Mouse (Mus musculus): ENCODE data around the gene Gm28230. TPM values are rescaled to one million over a fixed set of nuclear protein-coding genes. Genes with fewer than 3 reads are reported as not detected.

Gene Gm28230
- polyA plus RNA-seq, 1 experiment from 2014 or later: 0.10 TPM

GRCm38 (mm10) chr2:74752431-74753174, 26.1 kb downstream of the Gm28230 start:
- H3K9me3 ChIP-seq (ENCODE audit: control insufficient read depth, low read depth, low read length): no peaks in the 10 kb centered on the region
- peaks cover 10% of the 10 kb centered on the region; the same call in 1 of the 2 replicates for H3K4me1 ChIP-seq (ENCODE audit: control insufficient read depth, insufficient read depth, low read length)
- 2% methylated on average over 44 of the region's 45 CpGs for WGBS
- H3K4me3 ChIP-seq (ENCODE audit: low read depth, low read length): peak overlapping the region; percentile 28
- no peak overlapping the region for H3K27ac ChIP-seq (ENCODE audit: low read length)
- no peak overlapping the region; the same call in 1 of the 2 replicates for H3K9ac ChIP-seq (replicated peaks; ENCODE audit: low read depth, low read length)
- peak overlapping the region; percentile 51 for H3K4me2 ChIP-seq (replicated peaks; ENCODE audit: low read depth, low read length)
- peaks cover 57% of the 10 kb centered on the region for H3K27me3 ChIP-seq (ENCODE audit: control insufficient read depth, insufficient read depth, low read length)
- ATAC-seq (ENCODE audit: insufficient number of reproducible peaks, insufficient read depth, low FRiP score, low read depth): 0 out of 2 replicates have a peak, but pooled peaks have one; percentile 51
- H3K36me3 ChIP-seq (ENCODE audit: control insufficient read depth, insufficient read depth, low read length): no peaks in the 10 kb centered on the region

GRCm38 (mm10) chr2:74753175-74753523, 26.6 kb downstream of the Gm28230 start:
- Histone ChIP-seq H3K27me3 (ENCODE audit: control insufficient read depth, insufficient read depth, low read length) (peaks cover 58% of the 10 kb centered on the region), H3K36me3 (ENCODE audit: control insufficient read depth, insufficient read depth, low read length) (no peaks in the 10 kb centered on the region), H3K4me1 (ENCODE audit: control insufficient read depth, insufficient read depth, low read length) (peaks cover 10% of the 10 kb centered on the region; the same call in 1 of the 2 replicates), H3K9ac (replicated peaks; ENCODE audit: low read depth, low read length) (no peak overlapping the region; the same call in 1 of the 2 replicates), H3K4me2 (replicated peaks; ENCODE audit: low read depth, low read length) (peak overlapping the region; percentile 51), H3K27ac (ENCODE audit: low read length) (no peak overlapping the region), H3K9me3 (ENCODE audit: control insufficient read depth, low read depth, low read length) (no peaks in the 10 kb centered on the region), H3K4me3 (ENCODE audit: low read depth, low read length) (peak overlapping the region; percentile 28)
- 5% methylated on average over 24 of the region's 25 CpGs for WGBS
- no peak; the same call in 1 of the 2 replicates for ATAC-seq (ENCODE audit: insufficient number of reproducible peaks, insufficient read depth, low FRiP score, low read depth)

- H3K4me3 ChIP-seq (ENCODE audit: low read depth, low read length): no peak overlapping the region
- peaks cover 57% of the 10 kb centered on the region for H3K27me3 ChIP-seq (ENCODE audit: control insufficient read depth, insufficient read depth, low read length)
- H3K4me2 ChIP-seq (replicated peaks; ENCODE audit: low read depth, low read length): no peak overlapping the region
- WGBS: 38% methylated on average over 5 of the region's 5 CpGs
- no peak overlapping the region for H3K27ac ChIP-seq (ENCODE audit: low read length)
- no peaks in the 10 kb centered on the region for H3K9me3 ChIP-seq (ENCODE audit: control insufficient read depth, low read depth, low read length)
- H3K4me1 ChIP-seq (ENCODE audit: control insufficient read depth, insufficient read depth, low read length): peaks cover 10% of the 10 kb centered on the region; the same call in 1 of the 2 replicates
- no peak for ATAC-seq (ENCODE audit: insufficient number of reproducible peaks, insufficient read depth, low FRiP score, low read depth)
- no peaks in the 10 kb centered on the region for H3K36me3 ChIP-seq (ENCODE audit: control insufficient read depth, insufficient read depth, low read length)
- H3K9ac ChIP-seq (replicated peaks; ENCODE audit: low read depth, low read length): no peak overlapping the region; the same call in 1 of the 2 replicates
Measured at GRCm38 (mm10) chr2:74753711-74754110, 27.2 kb downstream of the Gm28230 start.

GRCm38 (mm10) chr2:74760146-74760545, 33.6 kb downstream of the Gm28230 start:
- Histone ChIP-seq H3K9ac (replicated peaks; ENCODE audit: low read depth, low read length) (no peak overlapping the region), H3K36me3 (ENCODE audit: control insufficient read depth, insufficient read depth, low read length) (no peaks in the 10 kb centered on the region), H3K4me3 (ENCODE audit: low read depth, low read length) (no peak overlapping the region), H3K27me3 (ENCODE audit: control insufficient read depth, insufficient read depth, low read length) (peaks cover 56% of the 10 kb centered on the region), H3K9me3 (ENCODE audit: control insufficient read depth, low read depth, low read length) (no peaks in the 10 kb centered on the region), H3K4me2 (replicated peaks; ENCODE audit: low read depth, low read length) (no peak overlapping the region), H3K27ac (ENCODE audit: low read length) (no peak overlapping the region), H3K4me1 (ENCODE audit: control insufficient read depth, insufficient read depth, low read length) (peaks cover 10% of the 10 kb centered on the region; the same call in 1 of the 2 replicates)
- 8% methylated on average over 1 of the region's 1 CpGs for WGBS
- no peak for ATAC-seq (ENCODE audit: insufficient number of reproducible peaks, insufficient read depth, low FRiP score, low read depth)

- Histone ChIP-seq H3K4me3 (ENCODE audit: low read depth, low read length) (peak overlapping the region; percentile 44; the same call in 1 of the 2 replicates), H3K27ac (ENCODE audit: low read length) (no peak overlapping the region), H3K36me3 (ENCODE audit: control insufficient read depth, insufficient read depth, low read length) (no peaks in the 10 kb centered on the region), H3K4me2 (replicated peaks; ENCODE audit: low read depth, low read length) (peak overlapping the region; percentile 93; the same call in 1 of the 2 replicates), H3K9ac (replicated peaks; ENCODE audit: low read depth, low read length) (no peak overlapping the region), H3K27me3 (ENCODE audit: control insufficient read depth, insufficient read depth, low read length) (peaks cover 70% of the 10 kb centered on the region), H3K9me3 (ENCODE audit: control insufficient read depth, low read depth, low read length) (no peaks in the 10 kb centered on the region), H3K4me1 (ENCODE audit: control insufficient read depth, insufficient read depth, low read length) (peaks cover 10% of the 10 kb centered on the region; the same call in 1 of the 2 replicates)
- WGBS: 7% methylated on average over 13 of the region's 13 CpGs
- ATAC-seq (ENCODE audit: insufficient number of reproducible peaks, insufficient read depth, low FRiP score, low read depth): no peak
Measured at GRCm38 (mm10) chr2:74761941-74762340, 35.4 kb downstream of the Gm28230 start.

GRCm38 (mm10) chr2:74762522-74763244, 36.2 kb downstream of the Gm28230 start, which contains the start of gene Hoxd1:
Gene Hoxd1, plus strand, starts transcription at chr2:74762980.
- ATAC-seq (ENCODE audit: insufficient number of reproducible peaks, insufficient read depth, low FRiP score, low read depth): peak; percentile 71; the same call in 1 of the 2 replicates
- H3K4me1 ChIP-seq (ENCODE audit: control insufficient read depth, insufficient read depth, low read length): peaks cover 10% of the 10 kb centered on the region; the same call in 1 of the 2 replicates
- WGBS: under 1% methylated on average over 56 of the region's 61 CpGs
- H3K9me3 ChIP-seq (ENCODE audit: control insufficient read depth, low read depth, low read length): no peaks in the 10 kb centered on the region
- peak within 1 kb of the TSS; percentile 93 for H3K4me2 ChIP-seq (replicated peaks; ENCODE audit: low read depth, low read length)
- no peak within 1 kb of the TSS for H3K9ac ChIP-seq (replicated peaks; ENCODE audit: low read depth, low read length)
- no peak within 1 kb of the TSS for H3K27ac ChIP-seq (ENCODE audit: low read length)
- no peaks in the 10 kb centered on the region for H3K36me3 ChIP-seq (ENCODE audit: control insufficient read depth, insufficient read depth, low read length)
- peaks cover 69% of the 10 kb centered on the region for H3K27me3 ChIP-seq (ENCODE audit: control insufficient read depth, insufficient read depth, low read length)
- H3K4me3 ChIP-seq (ENCODE audit: low read depth, low read length): peak within 1 kb of the TSS; percentile 44

- Histone ChIP-seq H3K4me1 (ENCODE audit: control insufficient read depth, insufficient read depth, low read length) (peaks cover 10% of the 10 kb centered on the region; the same call in 1 of the 2 replicates), H3K9me3 (ENCODE audit: control insufficient read depth, low read depth, low read length) (no peaks in the 10 kb centered on the region), H3K36me3 (ENCODE audit: control insufficient read depth, insufficient read depth, low read length) (no peaks in the 10 kb centered on the region), H3K4me3 (ENCODE audit: low read depth, low read length) (peak overlapping the region; percentile 44), H3K9ac (replicated peaks; ENCODE audit: low read depth, low read length) (no peak overlapping the region), H3K27me3 (ENCODE audit: control insufficient read depth, insufficient read depth, low read length) (peaks cover 63% of the 10 kb centered on the region), H3K27ac (ENCODE audit: low read length) (no peak overlapping the region), H3K4me2 (replicated peaks; ENCODE audit: low read depth, low read length) (peak overlapping the region; percentile 93)
- ATAC-seq (ENCODE audit: insufficient number of reproducible peaks, insufficient read depth, low FRiP score, low read depth): no peak
- under 1% methylated on average over 53 of the region's 53 CpGs for WGBS
Measured at GRCm38 (mm10) chr2:74763245-74763735, 36.8 kb downstream of the Gm28230 start.

GRCm38 (mm10) chr2:74763976-74764375, 37.4 kb downstream of the Gm28230 start:
- no peak for ATAC-seq (ENCODE audit: insufficient number of reproducible peaks, insufficient read depth, low FRiP score, low read depth)
- peaks cover 10% of the 10 kb centered on the region; the same call in 1 of the 2 replicates for H3K4me1 ChIP-seq (ENCODE audit: control insufficient read depth, insufficient read depth, low read length)
- peaks cover 60% of the 10 kb centered on the region for H3K27me3 ChIP-seq (ENCODE audit: control insufficient read depth, insufficient read depth, low read length)
- H3K9me3 ChIP-seq (ENCODE audit: control insufficient read depth, low read depth, low read length): no peaks in the 10 kb centered on the region
- no peaks in the 10 kb centered on the region for H3K36me3 ChIP-seq (ENCODE audit: control insufficient read depth, insufficient read depth, low read length)
- no peak overlapping the region for H3K4me2 ChIP-seq (replicated peaks; ENCODE audit: low read depth, low read length)
- WGBS: 45% methylated on average over 10 of the region's 10 CpGs
- H3K9ac ChIP-seq (replicated peaks; ENCODE audit: low read depth, low read length): no peak overlapping the region
- H3K4me3 ChIP-seq (ENCODE audit: low read depth, low read length): no peak overlapping the region
- H3K27ac ChIP-seq (ENCODE audit: low read length): no peak overlapping the region
